Mouse (Mus musculus) spleen, postnatal 14 days (tissue): ENCODE data around the gene Spg7.
A peak's percentile ranks its signal among the peaks of the same experiment; 100 is the strongest.

Source experiments
- DNase-seq, 2 experiments: peaks; one replicate each; pipeline ENCODE4 v3.0.0; 2021 to 2022; ENCODE audit warnings: low spot score in 2 of 2

The Spg7 gene

DNA sequence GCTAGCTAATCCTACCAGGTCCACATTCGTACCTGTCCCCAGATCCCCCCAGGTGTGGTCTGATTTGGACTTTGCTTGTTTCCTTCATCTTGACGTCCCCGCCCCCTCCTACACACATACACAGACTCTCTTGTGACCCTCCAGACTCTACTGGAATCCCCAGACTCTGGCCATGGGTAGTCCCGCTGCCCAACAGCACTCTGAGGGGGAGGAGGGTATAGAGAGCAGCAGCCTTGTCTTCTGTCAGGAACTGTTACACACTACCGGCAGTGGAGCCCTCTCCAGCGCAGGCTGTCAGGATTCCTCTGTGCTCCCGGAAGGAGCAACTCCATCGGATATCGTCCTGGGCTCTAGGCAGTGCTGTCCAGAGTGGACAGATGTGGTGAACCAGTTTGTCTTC is 68.3 kb downstream of the Spg7 start:
- DNase-seq = no peak

DNA sequence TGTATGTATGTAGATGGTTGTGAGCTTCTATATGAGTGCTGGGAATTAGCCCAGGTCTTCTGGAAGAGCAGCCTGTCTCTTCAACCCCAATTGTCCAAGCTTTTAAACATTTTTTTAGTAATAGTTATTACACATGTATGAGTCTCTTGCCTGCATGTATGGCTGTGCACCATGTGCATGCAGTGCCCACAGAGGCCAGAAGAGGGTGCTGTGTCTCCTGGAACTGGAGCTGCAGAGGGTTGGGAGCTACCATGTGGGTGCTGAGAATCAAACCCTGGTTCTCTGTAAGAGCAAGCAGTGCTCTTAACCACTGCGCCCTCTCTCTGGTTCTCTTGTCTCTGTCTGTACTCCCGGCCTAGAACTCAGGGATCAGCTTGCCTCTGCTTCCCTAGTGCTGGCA is 70.2 kb downstream of the Spg7 start:
- DNase-seq = no peak

GRCm38 (mm10) chr8:123134149-123134713 is 71.5 kb downstream of the Spg7 start:
- no peak for DNase-seq

DNA sequence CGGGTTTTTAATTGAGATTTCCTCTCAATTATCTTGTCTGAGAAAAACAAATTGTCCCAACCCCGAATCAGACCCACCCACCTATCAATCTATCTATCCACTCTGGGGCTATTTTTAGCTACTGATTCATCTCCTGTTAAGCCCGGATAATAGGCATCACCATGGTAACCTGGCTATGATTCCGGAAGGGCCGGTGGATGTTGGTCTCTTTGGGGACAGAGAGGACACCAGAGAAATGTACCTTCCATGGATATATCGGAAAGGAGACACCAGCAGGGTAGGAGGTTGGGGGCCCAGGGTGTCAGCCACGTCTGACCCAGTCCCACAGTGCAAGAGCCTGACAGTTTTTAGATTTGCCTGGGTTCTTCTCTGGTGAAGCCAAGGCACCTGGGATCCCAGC is 72.7 kb downstream of the Spg7 start:
- DNase-seq = no peak

DNA sequence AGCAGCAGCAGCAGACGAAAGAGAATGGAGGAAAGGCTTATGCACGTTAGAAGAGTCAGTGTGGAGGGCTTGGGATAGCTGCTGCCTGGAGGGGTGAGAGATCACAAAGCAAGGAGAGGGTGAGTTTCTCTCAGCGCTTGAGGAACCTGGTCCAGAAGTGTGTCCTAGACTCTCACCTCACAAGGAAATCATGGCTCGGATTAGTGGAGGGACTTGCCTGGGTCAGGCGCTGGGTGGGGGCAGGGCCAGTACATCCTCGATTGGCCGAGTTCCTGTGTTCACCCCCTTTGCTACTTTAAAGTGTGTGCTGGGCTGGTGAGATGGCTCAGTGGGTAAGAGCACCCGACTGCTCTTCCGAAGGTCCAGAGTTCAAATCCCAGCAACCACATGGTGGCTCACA is 73.1 kb downstream of the Spg7 start:
- DNase-seq = no peak

DNA sequence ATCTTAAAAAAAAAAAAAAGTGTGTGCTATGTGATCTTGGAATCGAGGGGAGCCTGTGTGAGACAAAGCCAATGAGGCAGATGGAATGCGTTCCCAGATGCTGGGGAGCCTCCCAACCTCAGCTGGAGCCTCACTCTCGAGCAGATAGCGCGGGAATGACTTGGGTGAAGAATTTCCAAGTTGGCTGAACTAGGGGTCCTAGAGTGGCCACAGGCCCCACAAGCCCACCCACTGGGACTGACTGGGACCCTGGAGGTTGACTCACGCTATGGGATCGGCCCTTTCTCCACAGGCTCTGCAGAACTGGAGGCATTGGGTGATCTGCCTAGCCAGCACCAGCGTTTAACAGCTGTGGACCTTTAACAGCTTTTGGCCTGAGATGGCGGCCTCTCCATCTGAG is 73.5 kb downstream of the Spg7 start:
- DNase-seq = no peak

DNA sequence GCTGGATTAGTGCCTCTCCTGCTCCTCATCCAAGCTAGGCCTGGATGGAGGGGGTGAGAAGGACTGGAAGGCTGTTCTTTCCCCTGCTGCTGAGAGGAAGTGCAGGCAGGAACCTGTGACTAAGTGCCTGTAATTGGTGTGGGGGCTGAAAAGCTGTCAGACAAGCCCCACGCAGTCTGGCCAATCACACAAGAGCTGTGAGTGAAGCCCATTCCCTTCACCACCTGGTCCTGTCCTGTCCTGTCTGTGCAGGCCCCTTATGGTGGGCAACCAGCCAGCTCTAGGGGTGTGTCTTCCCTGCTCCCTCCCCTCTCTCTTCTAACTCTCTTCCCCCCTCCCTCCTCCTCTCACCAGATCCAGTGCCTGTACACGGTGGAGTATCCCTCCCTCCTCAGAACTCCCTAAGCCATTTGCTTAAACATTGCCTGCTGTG is 74.9 kb downstream of the Spg7 start:
- DNase-seq = no peak

- DNase-seq = no peak
These were observed 76.0 kb downstream of the Spg7 start for GRCm38 (mm10) chr8:123138741-123139140.

- peak in 1 of 2 experiments; percentile 11 for DNase-seq
These were observed 79.2 kb downstream of the Spg7 start for GRCm38 (mm10) chr8:123141741-123142462.

DNA sequence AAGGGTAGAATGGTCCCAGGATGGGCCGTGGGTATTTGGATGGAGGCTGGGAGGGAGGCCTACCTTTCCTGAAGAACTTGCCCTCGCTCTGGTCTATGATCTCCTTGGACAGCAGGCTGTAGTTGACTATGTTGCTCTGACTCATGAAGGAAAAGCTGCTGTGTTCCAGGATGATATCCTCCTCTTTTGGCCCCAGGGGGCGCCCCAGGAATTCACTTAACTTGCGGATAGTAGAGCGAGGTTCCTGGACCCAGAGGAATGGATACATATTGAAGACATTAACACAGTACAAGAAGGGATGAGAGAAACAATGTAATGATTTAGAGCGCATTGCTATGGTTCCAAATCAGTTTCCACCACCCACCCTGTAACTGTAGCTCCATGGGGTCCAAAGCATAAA is 82.5 kb downstream of the Spg7 start:
- no peak for DNase-seq

GRCm38 (mm10) chr8:123146390-123146789 is 83.6 kb downstream of the Spg7 start:
- no peak for DNase-seq
